Mouse (Mus musculus): ENCODE data around the gene Lamc1.

- TF ChIP-seq POLR2A (IDR thresholded peaks at IDR 0.05; ENCODE audit: low read depth, low read length), result no peak
- TF ChIP-seq CTCF (IDR thresholded peaks at IDR 0.05; ENCODE audit: borderline replicate concordance, insufficient read depth, low read length), result no peak
Observed at GRCm38 (mm10) chr1:153191943-153192329, 140.7 kb downstream of the Lamc1 start.

Data from embryonic fibroblast, embryonic 13.5 days (primary cell).